Mouse (Mus musculus): ENCODE measurements around the gene Jup. TPM values are rescaled to one million over a fixed set of nuclear protein-coding genes. Genes with fewer than 3 reads are reported as not detected.
"Not testable (repeated sequence)": the region's sequence is repeated elsewhere in the genome, so short reads cannot be mapped to it uniquely, and the experiment has no call there.

The Jup gene
- total RNA-seq, 2 experiments from 2014 or later, result 252 to 272 TPM

DNA sequence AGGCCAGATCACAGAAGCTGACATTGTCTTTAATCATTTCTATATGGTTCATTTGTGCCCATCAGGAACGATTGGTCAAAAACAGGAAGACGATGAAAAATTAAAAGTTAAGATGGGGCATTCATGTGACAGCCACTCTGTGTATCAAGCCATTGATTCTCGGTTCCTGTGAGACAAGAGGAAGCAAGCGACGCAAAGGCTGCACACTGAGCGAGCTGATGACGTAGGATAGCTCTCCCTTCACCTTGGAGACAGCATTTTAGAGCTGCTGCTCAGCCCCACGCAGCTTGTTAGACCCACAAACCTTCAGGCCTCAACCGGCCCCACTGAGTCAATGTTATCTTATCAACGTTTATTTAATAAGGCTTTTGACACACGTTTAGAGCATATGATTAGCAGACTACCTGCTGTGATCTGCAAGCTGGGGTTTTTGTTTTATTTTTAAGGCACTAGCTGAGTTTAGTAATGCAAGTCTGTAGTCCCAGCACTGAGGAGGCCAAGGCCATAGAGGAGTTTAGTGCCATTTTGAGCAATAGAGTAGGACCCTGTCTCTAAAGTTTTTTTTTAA, 72.4 kb downstream of the Jup start:
- intact Hi-C loops (cut with DNase I), result no loop called here

DNA sequence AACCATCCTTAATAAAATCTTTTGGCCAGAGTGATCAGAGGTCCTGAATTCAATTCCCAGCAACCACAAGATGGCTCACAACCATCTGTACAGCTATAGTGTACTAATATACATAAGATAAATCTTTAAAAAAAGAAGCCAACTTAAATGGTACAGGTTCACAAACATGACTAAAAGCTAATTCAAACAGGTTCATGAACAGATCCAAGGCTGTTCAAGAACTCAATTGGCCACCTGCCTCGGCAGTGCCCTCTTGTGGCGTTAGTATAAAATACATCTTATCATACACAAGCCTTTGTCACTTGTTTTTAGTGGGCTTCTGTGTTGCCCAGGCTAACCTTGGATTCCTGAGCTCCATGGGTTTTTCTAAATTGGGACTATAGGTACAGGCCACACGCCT, 74.0 kb downstream of the Jup start:
- intact Hi-C loops (cut with DNase I), result loop anchor here (2.0 kb wide), 1 partner anchor 31 kb away; no protein-coding TSS in a partner anchor
- peak; percentile 54 to 60 for DNase-seq

More for the DNA sequence above, 72.4 kb downstream of the Jup start:
- DNase-seq, result no peak

DNA sequence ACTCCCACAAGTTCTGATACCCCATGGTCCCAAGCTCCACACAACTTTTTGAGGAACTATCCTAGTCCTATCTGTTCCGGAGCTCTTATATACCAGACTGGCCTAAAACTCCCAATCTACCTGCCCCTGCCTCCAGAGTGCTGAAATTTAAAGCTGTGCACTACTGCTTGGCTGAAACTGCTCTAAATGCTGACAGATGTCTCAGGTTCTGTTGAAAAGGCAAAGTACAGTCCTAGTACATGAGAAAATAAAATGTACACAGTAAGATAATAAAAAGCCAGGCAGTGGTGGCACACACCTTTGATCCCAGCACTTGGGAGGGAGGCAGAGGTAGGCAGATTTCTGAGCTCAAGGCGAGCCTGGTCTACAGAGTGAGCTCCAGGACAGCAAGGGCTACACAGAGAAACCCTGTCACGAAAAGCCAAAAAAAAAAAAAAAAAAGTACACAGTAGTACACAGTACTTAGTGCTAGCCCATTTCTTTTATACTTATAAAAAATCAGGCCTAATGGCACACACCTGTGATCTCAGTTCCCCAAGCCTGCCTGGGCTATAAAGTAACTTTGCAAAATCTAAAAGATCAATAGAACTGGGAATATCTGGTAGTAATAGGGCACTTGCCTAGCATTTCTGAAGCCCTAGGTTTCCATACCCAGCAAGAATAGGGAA, 74.8 kb downstream of the Jup start:
- DNase-seq, result no peak
- intact Hi-C loops (cut with DNase I), result loop anchor here (2.0 kb wide), 1 partner anchor 32 kb away; no protein-coding TSS in a partner anchor

DNA sequence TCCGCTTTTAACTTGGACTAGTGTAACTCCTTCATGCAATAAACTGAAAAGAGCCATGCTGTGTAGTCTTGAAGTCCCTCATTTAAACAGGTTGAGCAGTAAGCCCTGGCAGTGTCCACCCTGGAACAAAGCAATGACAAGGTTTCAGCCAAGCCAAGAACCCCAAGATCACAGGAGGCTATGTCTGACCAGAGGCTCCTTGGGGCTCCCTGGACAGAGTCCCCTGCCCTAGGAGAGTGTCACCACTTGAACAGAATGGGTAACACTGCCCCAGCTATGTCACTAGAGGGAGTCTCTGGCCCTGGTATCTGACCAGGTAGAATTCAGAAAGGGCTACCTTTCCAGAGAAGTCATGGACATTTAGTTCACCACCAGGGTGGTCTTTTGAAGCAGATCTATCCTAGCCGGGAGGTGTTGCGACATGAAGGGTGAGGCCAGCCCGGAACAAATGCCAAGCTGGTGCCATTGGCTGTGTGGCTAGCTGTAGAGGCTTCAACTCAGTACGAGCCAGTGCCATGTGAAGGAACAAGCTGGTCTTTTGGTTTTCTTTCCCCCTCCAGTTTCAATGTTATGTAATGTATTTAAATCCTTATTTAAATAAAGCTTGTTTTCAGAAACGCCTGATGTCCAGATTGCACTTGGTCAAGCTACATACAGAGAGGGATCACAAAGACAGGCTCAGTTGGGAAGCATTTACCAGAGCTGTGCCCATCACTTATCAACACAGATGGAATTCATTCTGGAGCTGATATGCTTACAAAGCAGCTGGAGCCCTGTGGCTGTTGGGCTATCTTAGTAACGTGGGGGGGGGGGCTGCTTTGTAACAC, 75.9 kb downstream of the Jup start:
- DNase-seq, result not testable (repeated sequence)
- intact Hi-C loops (cut with DNase I), result loop anchor here (2.0 kb wide), 1 partner anchor 33 kb away; no protein-coding TSS in a partner anchor

DNA sequence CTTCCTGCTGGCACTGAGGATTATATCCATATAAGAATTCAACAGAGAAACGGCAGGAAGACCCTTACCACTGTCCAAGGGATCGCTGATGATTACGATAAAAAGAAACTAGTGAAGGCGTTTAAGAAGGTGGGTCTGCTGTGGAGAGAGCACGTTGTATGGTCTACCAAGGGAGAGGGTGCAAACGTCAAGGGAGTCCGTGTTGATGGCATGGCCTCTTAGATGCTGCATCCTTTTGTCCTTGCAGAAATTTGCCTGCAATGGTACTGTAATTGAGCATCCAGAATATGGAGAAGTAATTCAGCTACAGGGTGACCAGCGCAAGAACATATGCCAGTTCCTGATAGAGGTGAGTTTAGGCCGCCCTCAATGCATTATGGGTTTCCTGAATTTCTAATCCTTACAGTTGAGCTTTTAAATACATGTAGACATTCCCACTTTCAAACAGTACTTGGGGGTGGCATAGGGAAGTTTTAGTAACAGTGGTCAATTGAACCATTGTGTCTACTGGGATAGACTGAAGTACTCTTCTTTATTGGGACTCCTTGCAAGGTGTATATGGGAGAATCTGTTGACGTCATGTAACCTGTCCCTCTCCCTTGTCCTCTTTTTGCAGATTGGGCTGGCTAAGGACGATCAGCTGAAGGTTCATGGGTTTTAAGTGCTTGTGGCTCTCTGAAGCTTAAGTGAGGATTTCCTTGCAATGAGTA, 76.7 kb downstream of the Jup start:
- intact Hi-C loops (cut with DNase I); DNase-seq: not testable (repeated sequence)

DNA sequence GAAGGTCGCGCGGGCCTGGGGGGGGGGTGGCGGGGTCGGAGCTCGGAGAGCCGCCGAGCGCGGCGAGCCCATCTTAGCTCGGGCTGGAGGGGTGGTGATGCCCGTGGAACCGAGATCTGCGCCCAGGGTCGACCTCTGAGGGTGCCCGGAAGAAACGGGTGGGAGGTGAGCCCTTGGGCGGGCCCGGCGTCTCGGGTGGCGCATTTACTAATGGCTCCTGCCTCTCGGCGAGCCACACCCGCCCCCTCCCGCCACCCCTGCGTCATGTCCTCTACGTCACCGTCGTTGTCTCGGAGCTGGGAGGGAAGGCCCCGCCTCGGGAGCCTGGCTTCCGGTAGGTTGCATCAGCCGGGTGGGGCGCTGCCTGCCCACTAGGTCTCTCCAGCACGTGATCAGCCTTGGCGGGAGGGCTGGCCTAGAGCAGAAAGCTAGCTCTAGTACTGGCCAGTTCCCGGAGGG, 77.4 kb downstream of the Jup start:
- intact Hi-C loops (cut with DNase I), result no loop called here
- DNase-seq, result peak; percentile 90 to 93

DNA sequence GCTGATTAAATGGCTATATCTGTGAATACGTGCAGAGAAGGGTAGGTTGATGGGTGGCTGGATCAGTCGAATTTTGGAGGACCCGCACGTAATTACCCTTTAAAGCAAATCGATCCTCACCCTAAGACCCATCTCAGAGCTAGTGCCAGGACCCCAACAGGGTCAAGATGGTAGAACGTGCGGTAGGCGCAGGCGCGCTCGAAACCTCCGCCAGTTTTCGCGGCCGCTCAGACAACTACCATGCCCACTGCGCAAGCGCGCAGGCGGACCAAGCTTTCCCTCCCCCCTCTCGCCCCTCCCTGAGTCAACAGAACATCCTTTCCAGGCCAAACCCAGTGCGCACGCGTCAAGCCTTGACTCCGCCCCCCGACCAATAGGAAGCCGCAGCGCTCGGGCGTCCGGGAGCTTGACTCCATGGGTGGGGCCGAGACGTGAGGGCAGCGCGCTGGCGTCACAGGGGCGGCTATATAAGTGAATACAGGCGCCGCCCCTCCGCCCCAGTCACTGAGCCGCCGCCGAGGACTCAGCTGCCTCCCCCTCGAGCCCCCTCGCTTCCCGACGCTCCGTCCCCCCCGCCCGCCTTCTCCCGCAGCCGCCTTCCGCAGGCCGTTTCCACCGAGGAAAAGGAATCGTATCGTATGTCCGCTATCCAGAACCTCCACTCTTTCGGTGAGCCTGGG, 77.9 kb downstream of the Jup start, which contains the start of gene Eif1:
Gene Eif1 (plus strand): TSS at position 394 of the 680 bp plus-strand sequence.
- intact Hi-C loops (cut with DNase I), result no loop called here
- peak; percentile 99 to 100 for DNase-seq

Small RNAs within 50 kb of the gene (microRNA-seq; reads per million reads assigned to microRNA genes)
- 0 reads per million in 2 experiments for gene Gm27374 (ENCODE audit: borderline number of aligned reads in 2 of 2)

Other genes starting within 250 kb of the Jup start
- gene Krt19, start 249.1 kb downstream of the Jup start, total RNA-seq (2021), result 10 to 100 TPM in 1 of 2 experiments, 1 to 10 TPM in 1; 6.0 to 10.2 TPM
- gene Krt9, start 204.5 kb downstream of the Jup start, total RNA-seq (2021), result not detected
- under 1 TPM; 0.19 to 0.61 TPM for gene Krt14, start 190.2 kb downstream of the Jup start, total RNA-seq (2021)
- gene Krt16, start 148.9 kb downstream of the Jup start, total RNA-seq (2021), result not detected
- gene Krt17, start 136.7 kb downstream of the Jup start, total RNA-seq (2021), result not detected
- gene Krt42, start 127.9 kb downstream of the Jup start, total RNA-seq (2021), result not detected
- gene Eif1, start 77.9 kb downstream of the Jup start, total RNA-seq (2021), result 1,000 to 10,000 TPM; 1,603 to 1,774 TPM
- gene Gast, start 63.4 kb downstream of the Jup start, total RNA-seq (2021), result not detected
- gene Hap1, start 41.6 kb downstream of the Jup start, total RNA-seq (2021), result 1 to 10 TPM; 1.6 to 1.8 TPM
- gene P3h4, start 17.1 kb upstream of the Jup start, total RNA-seq (2021), result 10 to 100 TPM; 16.3 to 18.2 TPM
- 10 to 100 TPM; 12.9 to 13.4 TPM for gene Fkbp10, start 17.9 kb upstream of the Jup start, total RNA-seq (2021)
- gene Nt5c3b, start 44.0 kb upstream of the Jup start, total RNA-seq (2021), result 10 to 100 TPM; 29.7 to 29.8 TPM
- under 1 TPM; 0.86 to 0.92 TPM for gene Klhl10, start 44.2 kb upstream of the Jup start, total RNA-seq (2021)
- gene Klhl11, start 75.0 kb upstream of the Jup start, total RNA-seq (2021), result 1 to 10 TPM; 7.6 to 8.2 TPM
- gene Acly, start 130.2 kb upstream of the Jup start, total RNA-seq (2021), result 10 to 100 TPM; 27.3 to 38.1 TPM
- under 1 TPM; 0.22 to 0.49 TPM for gene Ttc25, start 147.8 kb upstream of the Jup start, total RNA-seq (2021)
- 1 to 10 TPM; 5.5 to 7.2 TPM for gene Cnp, start 177.1 kb upstream of the Jup start, total RNA-seq (2021)
- gene Nkiras2, start 221.5 kb upstream of the Jup start, total RNA-seq (2021), result 10 to 100 TPM; 57.2 to 59.2 TPM
- 100 to 1,000 TPM; 123 to 133 TPM for gene Dnajc7, start 222.4 kb upstream of the Jup start, total RNA-seq (2021)